Mouse (Mus musculus): ENCODE data around the gene Sobp. TPM values are rescaled to one million over a fixed set of nuclear protein-coding genes. Genes with fewer than 3 reads are reported as not detected.
A peak's percentile ranks its signal among the peaks of the same experiment; 100 is the strongest.

Gene Sobp
- polyA plus RNA-seq, 1 experiment from 2014 or later, result 6.8 TPM

- H3K27me3 ChIP-seq, result no peaks in the 10 kb centered on the region
- no peaks in the 10 kb centered on the region for H3K4me1 ChIP-seq
- no peak for ATAC-seq (ENCODE audit: insufficient number of reproducible peaks, insufficient read depth, low FRiP score, low TSS enrichment)
- no peak overlapping the region for H3K4me3 ChIP-seq
- peaks cover 8% of the 10 kb centered on the region; the same call in 1 of the 2 replicates for H3K36me3 ChIP-seq
- H3K27ac ChIP-seq, result no peak overlapping the region
- no peak overlapping the region for H3K4me2 ChIP-seq (replicated peaks)
- H3K9me3 ChIP-seq, result no peaks in the 10 kb centered on the region
- 75% methylated on average over 8 of the region's 9 CpGs for WGBS
- H3K9ac ChIP-seq, result no peak overlapping the region
Observed at GRCm38 (mm10) chr10:43083288-43084086, 90.8 kb downstream of the Sobp start.

DNA sequence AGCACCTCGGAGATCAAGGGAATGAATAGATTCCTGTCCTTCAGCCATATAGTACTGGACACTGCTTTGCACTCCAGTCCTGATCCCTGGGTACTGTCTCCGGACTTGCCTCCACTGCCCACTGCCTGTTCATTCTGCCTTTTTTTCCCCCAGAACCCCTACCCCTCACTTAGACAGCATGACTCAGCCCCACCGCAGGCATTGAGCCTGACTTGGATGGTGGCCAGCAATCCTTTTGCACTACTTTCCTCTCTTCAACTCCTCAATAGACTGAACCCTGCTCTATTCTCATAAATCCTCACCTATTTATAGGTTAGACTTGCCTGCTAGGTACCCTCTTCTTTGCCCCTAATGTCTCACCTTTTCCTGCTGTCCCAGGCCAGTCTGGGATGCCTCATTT is 93.0 kb downstream of the Sobp start:
- Histone ChIP-seq H3K4me1 (no peaks in the 10 kb centered on the region), H3K27me3 (no peaks in the 10 kb centered on the region), H3K4me2 (replicated peaks) (no peak overlapping the region), H3K9ac (no peak overlapping the region), H3K27ac (no peak overlapping the region), H3K9me3 (no peaks in the 10 kb centered on the region), H3K4me3 (no peak overlapping the region), H3K36me3 (no peaks in the 10 kb centered on the region)
- WGBS, result 81% methylated on average over 3 of the region's 3 CpGs
- ATAC-seq (ENCODE audit: insufficient number of reproducible peaks, insufficient read depth, low FRiP score, low TSS enrichment), result no peak

DNA sequence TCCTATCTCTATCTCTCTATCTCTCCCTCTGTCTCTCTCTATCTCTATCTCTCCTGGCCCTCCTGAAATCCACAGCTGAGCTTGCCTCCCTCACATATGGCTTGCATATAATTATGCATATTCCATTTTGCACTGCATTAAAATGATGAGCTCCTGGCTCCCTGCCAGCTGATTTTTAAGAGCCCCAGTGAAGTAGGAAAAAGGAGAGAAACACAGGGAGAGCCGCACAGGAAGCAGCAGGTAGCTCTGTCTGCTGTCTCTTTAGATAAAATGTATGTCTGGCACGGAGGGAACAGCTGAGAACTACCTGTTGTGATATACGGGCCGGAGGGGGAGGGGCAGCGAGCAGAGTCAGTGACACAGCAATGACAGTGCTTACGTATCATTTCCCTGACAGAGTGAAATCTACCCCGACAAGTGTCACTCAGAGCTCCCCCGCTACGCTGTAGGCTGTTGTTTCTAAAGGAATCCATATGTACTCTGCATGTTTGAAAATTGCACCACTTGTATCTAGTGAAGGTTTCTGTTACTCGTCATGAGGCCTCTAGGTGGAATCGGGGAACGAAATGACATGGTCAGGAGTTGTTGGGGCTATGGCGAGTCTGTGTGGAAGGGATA is 98.7 kb downstream of the Sobp start:
- peaks cover 13% of the 10 kb centered on the region for H3K4me1 ChIP-seq
- 63% methylated on average over 13 of the region's 13 CpGs for WGBS
- no peak for ATAC-seq (ENCODE audit: insufficient number of reproducible peaks, insufficient read depth, low FRiP score, low TSS enrichment)

DNA sequence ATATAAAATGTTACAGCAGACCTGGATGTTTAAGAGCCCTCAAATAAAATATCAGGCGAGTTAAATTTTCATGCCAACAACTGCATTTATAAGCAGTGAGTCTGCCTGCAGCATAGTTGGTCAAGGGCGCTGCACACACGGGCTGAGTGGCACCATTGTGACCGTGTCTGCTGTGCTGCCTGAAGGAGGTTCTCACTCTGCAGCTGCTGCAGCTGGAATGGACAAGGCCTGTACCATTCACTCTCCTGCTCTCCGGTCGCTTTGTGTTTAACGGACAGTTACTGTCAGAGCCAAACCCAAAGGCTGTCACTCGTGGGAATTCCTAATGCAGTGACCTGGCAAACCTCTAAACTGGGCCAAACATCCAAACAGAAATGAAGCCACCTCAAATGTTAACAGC is 101.0 kb downstream of the Sobp start:
- no peaks in the 10 kb centered on the region for H3K27me3 ChIP-seq
- no peak overlapping the region for H3K4me3 ChIP-seq
- peaks cover 13% of the 10 kb centered on the region for H3K4me1 ChIP-seq
- 57% methylated on average over 8 of the region's 8 CpGs for WGBS
- H3K27ac ChIP-seq, result 0 out of 2 replicates have a peak overlapping the region, but pooled peaks have one; percentile 42
- no peaks in the 10 kb centered on the region for H3K36me3 ChIP-seq
- no peaks in the 10 kb centered on the region for H3K9me3 ChIP-seq
- H3K4me2 ChIP-seq (replicated peaks), result no peak overlapping the region
- no peak for ATAC-seq (ENCODE audit: insufficient number of reproducible peaks, insufficient read depth, low FRiP score, low TSS enrichment)
- no peak overlapping the region for H3K9ac ChIP-seq

More for the DNA sequence above, 98.7 kb downstream of the Sobp start:
- Histone ChIP-seq H3K27me3 (no peaks in the 10 kb centered on the region), H3K36me3 (no peaks in the 10 kb centered on the region), H3K27ac (no peak overlapping the region), H3K4me3 (no peak overlapping the region), H3K9me3 (no peaks in the 10 kb centered on the region), H3K4me2 (replicated peaks) (no peak overlapping the region), H3K9ac (no peak overlapping the region)

GRCm38 (mm10) chr10:43070893-43071292 is 103.4 kb downstream of the Sobp start:
- Histone ChIP-seq H3K4me3 (no peak overlapping the region), H3K36me3 (0 out of 2 replicates have a peak, but pooled peaks cover 4% of the 10 kb centered on the region), H3K9ac (no peak overlapping the region), H3K27me3 (no peaks in the 10 kb centered on the region), H3K4me1 (peaks cover 12% of the 10 kb centered on the region), H3K4me2 (replicated peaks) (no peak overlapping the region), H3K9me3 (no peaks in the 10 kb centered on the region), H3K27ac (no peak overlapping the region)
- ATAC-seq (ENCODE audit: insufficient number of reproducible peaks, insufficient read depth, low FRiP score, low TSS enrichment), result no peak
- WGBS, result 84% methylated on average over 6 of the region's 6 CpGs

DNA sequence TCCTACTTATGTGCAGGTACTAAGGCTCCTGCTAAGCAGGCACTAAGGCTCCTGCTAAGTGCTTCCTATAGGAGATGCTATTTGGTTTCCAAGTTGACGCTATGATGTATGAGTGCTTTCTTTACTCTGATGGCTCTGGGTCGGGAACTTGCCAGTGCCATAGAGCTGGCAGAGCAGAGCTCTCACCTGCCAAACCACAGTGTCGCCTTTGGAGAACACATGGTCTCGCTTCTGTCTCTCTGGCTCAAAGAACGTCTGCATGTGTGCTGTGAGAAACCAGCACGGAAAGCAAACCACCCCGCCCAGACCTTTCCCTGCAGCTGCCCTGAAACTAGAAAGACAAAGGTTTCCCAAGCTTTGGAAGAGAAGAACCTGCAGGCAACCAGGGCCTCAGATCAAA is 109.0 kb downstream of the Sobp start:
- ATAC-seq (ENCODE audit: insufficient number of reproducible peaks, insufficient read depth, low FRiP score, low TSS enrichment), result no peak
- Histone ChIP-seq H3K4me2 (replicated peaks) (no peak overlapping the region), H3K9me3 (no peaks in the 10 kb centered on the region), H3K4me3 (no peak overlapping the region), H3K9ac (no peak overlapping the region), H3K4me1 (no peaks in the 10 kb centered on the region), H3K27ac (no peak overlapping the region), H3K36me3 (peaks cover 11% of the 10 kb centered on the region; the same call in 1 of the 2 replicates), H3K27me3 (no peaks in the 10 kb centered on the region)
- WGBS, result 85% methylated on average over 7 of the region's 7 CpGs

GRCm38 (mm10) chr10:43061519-43062105 is 112.7 kb downstream of the Sobp start:
- Histone ChIP-seq H3K27me3 (no peaks in the 10 kb centered on the region), H3K4me3 (no peak overlapping the region), H3K27ac (no peak overlapping the region), H3K36me3 (peaks cover 11% of the 10 kb centered on the region; the same call in 1 of the 2 replicates), H3K9me3 (no peaks in the 10 kb centered on the region), H3K4me2 (replicated peaks) (no peak overlapping the region), H3K4me1 (no peaks in the 10 kb centered on the region), H3K9ac (no peak overlapping the region)
- ATAC-seq (ENCODE audit: insufficient number of reproducible peaks, insufficient read depth, low FRiP score, low TSS enrichment), result no peak
- WGBS, result 88% methylated on average over 11 of the region's 11 CpGs

GRCm38 (mm10) chr10:43055405-43055804 is 118.9 kb downstream of the Sobp start:
- Histone ChIP-seq H3K4me1 (peaks cover 13% of the 10 kb centered on the region; the same call in 1 of the 2 replicates), H3K9me3 (no peaks in the 10 kb centered on the region), H3K27me3 (no peaks in the 10 kb centered on the region), H3K27ac (no peak overlapping the region), H3K36me3 (no peaks in the 10 kb centered on the region), H3K4me2 (replicated peaks) (no peak overlapping the region), H3K4me3 (no peak overlapping the region), H3K9ac (no peak overlapping the region)
- WGBS, result 71% methylated on average over 2 of the region's 2 CpGs
- no peak for ATAC-seq (ENCODE audit: insufficient number of reproducible peaks, insufficient read depth, low FRiP score, low TSS enrichment)

DNA sequence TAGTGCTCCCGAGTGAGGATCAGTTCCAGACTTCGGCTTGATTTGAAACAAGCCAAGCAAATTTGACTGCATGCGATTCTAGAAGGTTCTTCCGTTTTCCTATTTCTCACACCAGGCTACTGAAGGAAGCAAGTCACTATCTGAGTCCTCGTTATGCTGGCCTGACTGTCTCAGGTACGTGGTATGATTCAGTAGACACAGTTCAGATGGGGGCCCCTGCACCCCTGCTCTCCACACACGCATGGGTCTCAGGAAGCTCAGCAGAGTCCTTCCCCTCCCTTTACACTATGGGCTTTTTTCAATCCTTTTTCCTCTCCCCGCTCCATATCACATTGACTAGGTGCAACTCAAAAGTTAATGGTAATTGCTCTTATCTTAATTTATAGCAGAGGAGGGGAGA is 119.6 kb downstream of the Sobp start:
- Histone ChIP-seq H3K27ac (no peak overlapping the region), H3K36me3 (no peaks in the 10 kb centered on the region), H3K4me3 (no peak overlapping the region), H3K9ac (no peak overlapping the region), H3K4me1 (peaks cover 13% of the 10 kb centered on the region; the same call in 1 of the 2 replicates), H3K27me3 (no peaks in the 10 kb centered on the region), H3K4me2 (replicated peaks) (no peak overlapping the region), H3K9me3 (no peaks in the 10 kb centered on the region)
- 71% methylated on average over 8 of the region's 8 CpGs for WGBS
- no peak for ATAC-seq (ENCODE audit: insufficient number of reproducible peaks, insufficient read depth, low FRiP score, low TSS enrichment)

GRCm38 (mm10) chr10:43053861-43054560 is 120.3 kb downstream of the Sobp start:
- H3K4me3 ChIP-seq, result no peak overlapping the region
- H3K4me1 ChIP-seq, result peaks cover 13% of the 10 kb centered on the region; the same call in 1 of the 2 replicates
- no peaks in the 10 kb centered on the region for H3K27me3 ChIP-seq
- no peaks in the 10 kb centered on the region for H3K36me3 ChIP-seq
- H3K9me3 ChIP-seq, result no peaks in the 10 kb centered on the region
- no peak overlapping the region for H3K9ac ChIP-seq
- 64% methylated on average over 10 of the region's 10 CpGs for WGBS
- H3K27ac ChIP-seq, result no peak overlapping the region
- no peak overlapping the region for H3K4me2 ChIP-seq (replicated peaks)
- no peak for ATAC-seq (ENCODE audit: insufficient number of reproducible peaks, insufficient read depth, low FRiP score, low TSS enrichment)

GRCm38 (mm10) chr10:43052462-43052861 is 121.9 kb downstream of the Sobp start:
- Histone ChIP-seq H3K9ac (no peak overlapping the region), H3K4me3 (no peak overlapping the region), H3K27me3 (no peaks in the 10 kb centered on the region), H3K27ac (no peak overlapping the region), H3K4me2 (replicated peaks) (no peak overlapping the region), H3K4me1 (peaks cover 23% of the 10 kb centered on the region; the same call in 1 of the 2 replicates), H3K9me3 (no peaks in the 10 kb centered on the region), H3K36me3 (no peaks in the 10 kb centered on the region)
- 55% methylated on average over 5 of the region's 5 CpGs for whole genome bisulfite sequencing
- no peak for ATAC-seq (ENCODE audit: insufficient number of reproducible peaks, insufficient read depth, low FRiP score, low TSS enrichment)

All from embryonic facial prominence, embryonic 12.5 days (tissue).